Mouse (Mus musculus): ENCODE measurements around the gene Spop.

DNA sequence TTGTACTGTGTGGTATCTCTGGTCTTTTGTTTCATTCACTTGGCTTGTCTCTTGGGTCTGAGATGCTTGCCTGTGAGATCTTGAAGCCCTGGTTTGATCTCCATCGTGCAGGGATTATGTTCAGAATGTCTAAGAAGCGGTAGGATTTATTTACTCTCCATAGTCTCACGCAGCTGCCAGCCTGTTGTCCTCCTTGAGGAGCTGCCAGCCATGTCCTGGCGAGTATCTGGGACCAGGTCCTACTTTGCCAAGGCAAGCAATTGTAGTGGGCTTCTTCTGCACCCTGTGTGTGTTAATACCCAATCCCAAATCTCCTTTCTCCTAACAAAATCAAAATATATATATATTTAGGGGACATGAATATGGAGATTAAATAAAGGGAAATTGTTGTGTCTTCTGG, 79.1 kb downstream of the Spop start:
- TF ChIP-seq CTCF (IDR thresholded peaks at IDR 0.05; ENCODE audit: low read depth, low read length) = no peak
- TF ChIP-seq POLR2A (IDR thresholded peaks at IDR 0.05; ENCODE audit: borderline replicate concordance, low read depth, low read length) = no peak

Measured in bone marrow macrophage, adult 2 months (primary cell).